Mouse (Mus musculus): Measurements from ENCODE around the gene Cops7a.
A peak's percentile ranks its signal among the peaks of the same experiment; 100 is the strongest.

The Cops7a gene

DNA sequence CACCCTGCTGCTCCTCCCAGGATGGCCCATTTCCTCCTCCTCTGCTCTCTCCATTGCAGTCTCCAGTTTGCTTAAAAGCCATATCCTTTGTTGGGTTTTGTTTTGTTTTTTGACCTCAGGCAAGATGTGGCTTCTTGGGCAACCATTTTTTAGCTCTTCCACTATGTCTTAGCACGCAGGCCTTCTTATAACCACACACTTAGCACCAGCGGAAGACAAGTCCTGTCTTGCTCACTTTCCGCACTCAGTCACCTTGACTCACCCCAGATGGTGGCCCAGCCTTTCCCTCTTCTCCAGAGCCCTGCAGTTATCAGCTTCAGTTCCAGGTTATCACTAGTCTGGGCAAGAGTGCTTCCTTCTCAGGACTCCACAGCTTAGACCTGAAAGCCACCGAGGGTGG, 10.1 kb downstream of the Cops7a start:
- DNase-seq, result no peak

- DNase-seq, result no peak
Measured at GRCm38 (mm10) chr6:124953991-124954715, 11.2 kb downstream of the Cops7a start.

DNA sequence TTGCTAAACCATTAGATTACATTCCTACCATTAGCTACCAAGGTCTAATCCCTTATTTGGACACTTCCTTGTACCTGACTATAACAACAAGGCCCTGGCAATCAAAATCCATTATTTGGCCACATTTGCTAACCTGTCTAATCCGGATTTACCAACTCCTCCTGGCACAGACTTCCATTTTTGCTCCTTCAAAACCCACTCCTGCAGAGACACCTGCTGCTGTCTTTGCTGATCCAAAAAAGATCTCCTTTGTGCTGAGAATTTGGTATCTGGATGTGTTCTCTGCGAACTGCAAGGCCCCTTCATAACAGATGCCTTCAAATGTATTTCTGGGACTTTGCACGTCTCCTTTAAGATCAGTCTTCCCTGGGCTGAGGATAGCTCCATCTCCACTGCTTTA, 21.8 kb downstream of the Cops7a start:
- DNase-seq, result no peak

DNA sequence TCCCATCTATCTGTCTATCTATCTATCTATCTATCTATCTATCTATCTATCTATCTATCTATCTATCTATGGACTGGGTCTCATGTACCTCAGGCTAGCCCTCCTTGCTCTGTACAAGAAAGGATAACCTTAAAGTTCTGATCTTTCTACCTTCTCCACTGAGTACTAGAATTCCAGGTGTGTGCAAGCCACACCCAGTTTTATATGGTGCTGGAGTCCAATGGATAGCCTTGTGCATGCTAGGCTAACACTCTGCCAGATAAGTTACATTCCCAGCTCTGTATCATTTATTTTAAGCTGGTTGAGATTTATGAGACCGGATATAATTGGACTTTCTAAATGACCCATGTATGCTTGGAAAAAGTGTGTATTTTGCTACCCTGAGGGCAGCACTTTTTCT, 23.7 kb downstream of the Cops7a start:
- no peak for DNase-seq

GRCm38 (mm10) chr6:124938554-124938953, 26.8 kb downstream of the Cops7a start:
- DNase-seq, result no peak

DNA sequence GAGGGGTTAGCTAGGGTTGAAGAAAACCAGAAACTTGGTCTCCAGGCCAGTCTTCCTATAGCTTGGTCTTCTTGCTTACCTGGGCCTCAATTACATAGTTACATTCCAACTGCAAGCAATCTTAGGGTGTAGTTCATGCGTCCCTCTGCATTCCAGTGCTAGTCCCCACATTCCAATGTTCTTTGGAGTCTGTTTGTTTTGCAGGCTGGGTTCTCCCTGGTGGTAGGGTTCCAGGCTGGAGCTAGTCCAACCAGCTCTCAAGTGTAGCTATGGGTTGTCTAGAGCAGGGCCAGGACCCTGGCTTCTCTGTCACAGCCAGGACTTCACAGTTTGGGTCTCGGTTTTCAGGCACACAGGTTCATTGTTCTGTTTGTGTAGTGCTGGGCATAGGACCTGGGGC, 27.8 kb downstream of the Cops7a start:
- no peak for DNase-seq

DNA sequence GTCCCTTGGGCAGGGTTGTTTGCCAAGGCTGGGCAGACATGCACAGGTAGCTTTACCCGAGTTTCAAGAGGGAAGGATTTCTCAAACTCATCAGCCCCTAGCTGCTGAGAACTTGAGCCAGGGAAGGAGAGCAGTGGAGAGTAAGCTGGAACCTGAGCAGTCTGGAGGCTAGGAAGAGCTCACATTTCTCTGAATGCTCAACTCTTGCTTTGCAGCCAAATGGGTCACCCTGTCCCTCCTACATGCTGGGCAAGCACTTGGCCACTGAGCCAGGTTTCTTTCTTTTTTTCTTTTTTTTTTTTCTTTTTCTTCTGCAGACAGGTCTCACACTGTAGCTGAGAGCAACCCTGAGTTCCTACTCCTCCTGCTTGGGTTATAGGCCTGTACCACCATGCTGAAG, 28.7 kb downstream of the Cops7a start:
- DNase-seq, result no peak

GRCm38 (mm10) chr6:124934670-124935069, 30.7 kb downstream of the Cops7a start:
- no peak for DNase-seq

DNA sequence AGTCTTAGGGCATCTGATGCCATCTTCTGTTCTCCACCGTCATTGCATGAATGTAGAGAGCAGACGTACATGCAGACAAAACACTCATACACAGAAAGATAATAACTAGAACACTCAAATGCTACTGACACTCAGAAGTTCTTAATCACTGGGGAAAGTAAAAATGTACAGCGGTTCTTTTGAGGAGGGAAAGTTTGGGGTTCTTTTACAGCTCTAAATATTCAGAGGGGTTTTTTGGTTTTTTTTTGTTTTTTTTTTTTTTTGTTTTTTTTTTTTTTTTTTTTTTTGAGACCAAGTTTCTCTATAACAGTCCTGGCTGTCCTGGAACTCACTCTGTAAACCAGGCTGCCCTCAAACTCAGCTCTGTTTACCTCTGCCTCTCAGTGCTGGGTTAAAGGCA, 32.2 kb downstream of the Cops7a start:
- DNase-seq, result no peak

GRCm38 (mm10) chr6:124932314-124932695, 33.0 kb downstream of the Cops7a start:
- DNase-seq, result no peak

DNA sequence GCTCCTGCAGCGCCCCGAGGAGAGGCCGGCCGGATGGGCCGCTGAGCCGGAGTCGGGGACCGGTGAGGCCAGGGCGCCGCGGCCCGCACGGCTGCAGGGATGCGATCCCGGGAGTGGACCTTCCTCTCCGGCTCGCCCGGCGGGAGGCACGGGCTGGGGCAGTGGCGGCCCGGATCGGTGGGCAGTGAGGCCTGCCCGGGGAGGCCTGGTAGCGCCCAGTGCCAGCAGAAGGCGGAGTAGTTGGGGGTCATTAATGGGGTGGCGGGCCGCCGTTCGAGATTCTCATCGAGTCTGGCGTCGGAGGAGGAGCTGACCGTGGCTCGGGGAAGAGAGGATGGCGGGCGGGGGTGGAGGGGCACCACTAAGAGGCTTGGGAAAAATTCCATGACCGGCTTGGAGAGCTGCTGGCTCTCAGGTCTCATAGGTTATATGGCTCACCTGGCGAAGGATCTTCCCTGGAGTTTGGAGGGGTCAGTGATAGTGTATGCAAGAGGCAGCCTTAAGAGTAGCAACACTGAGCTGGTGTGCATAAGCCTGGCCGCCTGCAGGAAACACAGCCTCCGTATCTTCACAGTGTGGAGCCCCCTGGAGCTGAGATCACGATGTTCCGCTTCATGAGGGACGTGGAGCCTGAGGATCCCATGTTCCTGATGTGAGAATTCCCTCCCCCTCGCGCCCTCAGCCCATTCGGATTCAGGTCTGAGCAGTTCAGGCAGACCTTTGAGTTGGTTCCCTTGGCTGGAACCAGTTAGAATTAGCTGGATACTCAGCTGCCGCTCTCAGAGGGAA, 33.6 kb downstream of the Cops7a start:
- no peak for DNase-seq

- DNase-seq, result peak; percentile 100
Measured at GRCm38 (mm10) chr6:124930754-124931524, 34.4 kb downstream of the Cops7a start, which contains the start of gene Mlf2. TSS of gene Mlf2 (plus strand) at chr6:124931386.

GRCm38 (mm10) chr6:124930231-124930630, 35.1 kb downstream of the Cops7a start:
- no peak for DNase-seq

GRCm38 (mm10) chr6:124925941-124926340, 39.4 kb downstream of the Cops7a start:
- peak; percentile 82 for DNase-seq

DNA sequence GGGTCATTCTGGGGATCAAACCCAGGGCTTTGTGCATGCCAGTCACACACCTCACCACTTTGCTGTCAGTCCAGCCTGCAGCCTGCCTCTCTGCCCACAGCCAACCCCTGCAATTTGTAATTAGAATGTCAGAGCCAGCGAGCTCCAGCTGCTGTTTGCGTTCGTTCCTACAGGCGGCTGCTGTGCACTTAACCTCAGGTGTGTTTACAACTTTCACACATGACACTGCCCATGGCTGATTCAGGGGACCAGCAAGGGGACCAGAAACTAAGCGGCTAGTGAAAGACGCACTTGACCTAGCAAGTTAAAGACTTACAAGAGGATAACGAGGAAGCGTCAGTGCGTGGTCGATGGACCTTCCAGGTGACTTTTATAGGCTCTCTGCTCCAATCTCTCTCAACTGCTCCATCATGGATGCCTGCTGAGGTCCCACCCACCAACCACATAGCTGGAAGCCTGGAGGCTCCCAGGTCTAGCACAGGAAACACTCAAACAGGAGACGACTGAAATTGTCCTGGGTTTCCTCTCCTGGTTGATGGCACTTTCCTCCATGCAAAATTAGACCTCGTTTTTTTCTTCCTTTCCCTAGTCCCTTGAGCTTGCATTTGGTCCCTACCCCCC, 40.1 kb downstream of the Cops7a start:
- DNase-seq, result no peak

GRCm38 (mm10) chr6:124921539-124921938, 43.8 kb downstream of the Cops7a start:
- no peak for DNase-seq

DNA sequence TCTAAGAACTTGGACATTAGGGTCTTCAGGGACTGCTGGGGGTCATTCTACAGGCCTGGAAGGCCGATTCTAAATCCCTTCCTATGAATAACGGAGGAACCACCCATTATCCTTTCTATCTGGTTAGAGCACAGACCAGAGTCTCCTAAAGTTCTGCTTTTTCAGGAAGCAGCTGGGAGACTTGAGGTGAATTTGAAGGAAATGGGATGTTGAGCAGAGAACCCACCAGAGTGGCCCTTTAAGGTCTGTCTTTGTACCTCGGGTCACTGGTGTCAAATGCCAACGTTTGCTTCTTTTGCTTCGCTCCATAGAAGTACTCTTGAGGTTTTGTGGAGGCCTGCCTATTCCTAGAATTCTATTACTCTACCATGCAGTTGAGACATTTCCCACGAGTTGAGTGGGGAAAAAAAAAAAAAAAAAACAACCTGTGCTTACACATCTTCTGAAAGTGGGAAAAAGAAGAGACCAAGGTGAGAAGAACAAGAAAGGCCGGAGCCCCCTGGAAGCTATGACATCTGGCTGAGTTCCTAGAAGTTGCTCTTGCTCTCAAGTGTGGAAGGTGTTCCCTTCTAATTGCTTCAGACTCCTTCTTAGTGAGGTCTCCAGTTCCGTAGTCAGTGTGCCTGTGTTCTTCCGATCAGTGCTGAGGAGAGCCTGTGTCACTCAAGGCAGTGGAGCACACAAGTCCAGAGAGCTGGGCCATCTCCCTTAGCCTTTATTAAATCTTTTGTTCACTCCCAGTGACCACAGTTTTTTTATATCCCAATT, 44.8 kb downstream of the Cops7a start:
- no peak for DNase-seq

DNA sequence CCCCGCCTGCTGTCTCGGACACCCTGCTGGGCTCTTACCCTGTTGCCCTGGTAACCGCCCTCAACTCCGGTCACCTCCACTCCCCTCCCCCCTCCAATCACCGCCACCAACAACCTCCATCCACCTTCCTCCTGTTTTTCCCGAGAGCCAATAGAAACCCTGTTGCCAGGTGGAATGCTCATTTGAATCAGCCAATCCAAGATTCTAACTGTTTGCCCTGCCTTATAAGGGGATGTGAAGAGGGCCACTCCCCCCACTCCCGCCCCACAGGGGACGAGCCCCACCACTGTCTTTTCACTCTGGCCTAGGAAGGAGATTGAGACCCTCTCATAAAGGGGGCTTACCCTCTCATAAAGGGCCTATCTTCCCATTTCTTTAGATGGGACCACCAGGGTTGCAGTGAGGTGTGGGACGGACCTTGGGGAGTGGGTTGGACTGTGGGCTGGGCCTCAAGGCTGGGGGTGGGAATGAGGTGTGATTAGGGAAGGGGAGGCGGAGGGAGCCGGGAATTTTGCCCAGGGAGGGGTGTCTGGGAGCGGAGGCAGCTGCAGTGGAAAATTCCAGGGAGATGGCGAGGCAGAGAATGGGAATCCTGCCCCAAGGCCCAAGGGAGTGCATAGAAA, 45.5 kb downstream of the Cops7a start, which contains the start of gene Ptms:
TSS of gene Ptms (minus strand) at position 409 of the 623 bp plus-strand sequence.
- peak; percentile 95 for DNase-seq

DNA sequence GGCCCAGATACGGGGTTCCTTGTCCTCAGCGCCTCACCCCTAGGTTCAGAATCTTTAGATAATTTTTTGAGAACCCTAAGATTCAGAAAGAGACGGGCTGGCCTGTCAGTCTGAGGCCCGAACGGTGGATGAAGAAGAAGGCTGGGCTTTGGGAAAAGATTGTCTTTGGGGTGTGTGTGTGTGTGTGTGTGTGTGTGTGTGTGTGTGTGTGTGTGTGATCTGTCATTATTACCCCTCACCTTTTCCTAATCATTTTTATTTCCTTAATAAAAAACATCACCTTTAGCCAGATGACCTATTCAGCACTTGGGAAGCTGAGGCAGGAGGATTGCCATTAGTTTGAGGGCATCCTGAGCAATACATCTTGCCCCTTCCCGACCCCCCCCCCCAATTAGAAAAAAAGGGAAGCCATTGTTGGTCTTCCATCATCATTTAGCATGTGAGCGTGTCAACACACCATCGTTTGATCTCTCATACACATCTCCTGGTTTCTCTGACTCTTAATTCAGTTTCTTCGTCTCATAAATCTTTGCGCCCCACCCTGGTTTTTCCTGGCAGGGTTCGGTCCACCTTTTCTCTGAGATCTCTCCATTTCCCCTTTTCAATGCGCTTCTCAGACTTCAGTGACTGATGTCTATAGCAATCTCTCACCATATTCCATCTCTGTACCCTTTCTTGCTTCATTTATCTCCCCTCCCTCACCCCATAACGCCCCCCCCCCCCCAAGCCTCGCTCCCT, 46.3 kb downstream of the Cops7a start:
- no peak for DNase-seq

GRCm38 (mm10) chr6:124918331-124918690, 47.0 kb downstream of the Cops7a start:
- DNase-seq, result no peak
